Comparison of ENCODE assay signal across 25 mouse cellular contexts in genomic region chr11:26660878-26661277, GRCm38 (mm10).
"Had no signal": no experiment of that assay in that cellular context is flagged by ENCODE, and none has a peak within 500 bp of the region (broad histone marks: within the 10 kb centered on the region; RNA-seq: fewer than 3 reads in every experiment).

No protein-coding gene starts in this region.

- H3K4me3 ChIP-seq: embryonic facial prominence, embryonic 13.5 days; embryonic facial prominence, embryonic 15.5 days; erythroblast, embryonic 14.5 days; forebrain, embryonic 10.5 days; forebrain, embryonic 12.5 days; forebrain, embryonic 13.5 days; forebrain, embryonic 15.5 days; gastrocnemius, adult 2 months; heart, adult 2 months; heart, embryonic 10.5 days had no signal

- DNase-seq: cerebellum, adult 2 months; cerebellum, adult 8-10 months; cerebellum, adult 9-10 months; cerebellum, adult 9-11 months; cerebellum, postnatal 25 days; cerebellum, postnatal 36 days; embryo, embryonic 11 days; forebrain, postnatal 0 days; gastrocnemius, adult 2 months; gastrocnemius, postnatal 10 days; gastrocnemius, postnatal 14 days; gastrocnemius, postnatal 25 days; gastrocnemius, postnatal 36 days; heart, adult 18-20 months; heart, adult 2 months had no signal

- ATAC-seq: forebrain, embryonic 13.5 days; forebrain, embryonic 14.5 days; forebrain, embryonic 15.5 days; forebrain, embryonic 16.5 days; forebrain, postnatal 0 days had no signal

- H3K27ac ChIP-seq: embryonic facial prominence, embryonic 13.5 days; embryonic facial prominence, embryonic 15.5 days; forebrain, embryonic 10.5 days; forebrain, embryonic 12.5 days; forebrain, embryonic 13.5 days; forebrain, embryonic 15.5 days; gastrocnemius, adult 2 months; heart, adult 2 months; heart, embryonic 10.5 days had no signal

- H3K36me3 ChIP-seq: embryonic facial prominence, embryonic 13.5 days; embryonic facial prominence, embryonic 15.5 days; forebrain, embryonic 10.5 days; forebrain, embryonic 12.5 days; forebrain, embryonic 15.5 days; heart, embryonic 10.5 days had no signal

- H3K4me2 ChIP-seq: embryonic facial prominence, embryonic 13.5 days; embryonic facial prominence, embryonic 15.5 days; forebrain, embryonic 12.5 days; forebrain, embryonic 13.5 days; forebrain, embryonic 15.5 days had no signal

- H3K4me1 ChIP-seq: embryonic facial prominence, embryonic 13.5 days; embryonic facial prominence, embryonic 15.5 days; forebrain, embryonic 10.5 days; forebrain, embryonic 12.5 days; forebrain, embryonic 13.5 days; forebrain, embryonic 15.5 days; heart, embryonic 10.5 days had no signal

- H3K9ac ChIP-seq: embryonic facial prominence, embryonic 13.5 days; embryonic facial prominence, embryonic 15.5 days; forebrain, embryonic 12.5 days; forebrain, embryonic 13.5 days; forebrain, embryonic 15.5 days; forebrain, postnatal 0 days had no signal

- H3K27me3 ChIP-seq: embryonic facial prominence, embryonic 13.5 days; embryonic facial prominence, embryonic 15.5 days; forebrain, embryonic 12.5 days; forebrain, embryonic 13.5 days; forebrain, embryonic 15.5 days had no signal

- H3K9me3 ChIP-seq: embryonic facial prominence, embryonic 13.5 days; embryonic facial prominence, embryonic 15.5 days; forebrain, embryonic 10.5 days; forebrain, embryonic 12.5 days; forebrain, embryonic 13.5 days; forebrain, embryonic 15.5 days; heart, embryonic 10.5 days had no signal
